Mouse (Mus musculus): ENCODE data around the gene Trip6.

The Trip6 gene

GRCm38 (mm10) chr5:137338663-137339289, 24.6 kb upstream of the Trip6 start:
- in situ Hi-C loops (cut with MboI, MseI), result no loop called here

GRCm38 (mm10) chr5:137338256-137338655, 24.1 kb upstream of the Trip6 start:
- in situ Hi-C loops (cut with MboI, MseI), result no loop called here

- in situ Hi-C loops (cut with MboI, MseI), result no loop called here
These were observed 23.0 kb upstream of the Trip6 start for GRCm38 (mm10) chr5:137337190-137337589.

GRCm38 (mm10) chr5:137335066-137335465, 20.9 kb upstream of the Trip6 start:
- in situ Hi-C loops (cut with MboI, MseI), result no loop called here

GRCm38 (mm10) chr5:137334317-137334716, 20.1 kb upstream of the Trip6 start:
- in situ Hi-C loops (cut with MboI, MseI), result no loop called here

GRCm38 (mm10) chr5:137333512-137334174, 19.4 kb upstream of the Trip6 start, which contains the start of gene Slc12a9:
Gene Slc12a9, minus strand, starts transcription at chr5:137333597.
- in situ Hi-C loops (cut with MboI, MseI), result no loop called here

- in situ Hi-C loops (cut with MboI, MseI), result no loop called here
These were observed 18.8 kb upstream of the Trip6 start for GRCm38 (mm10) chr5:137332857-137333511.

- in situ Hi-C loops (cut with MboI, MseI), result no loop called here
These were observed 16.7 kb upstream of the Trip6 start for GRCm38 (mm10) chr5:137330910-137331309.

GRCm38 (mm10) chr5:137320996-137321395, 6.8 kb upstream of the Trip6 start:
- in situ Hi-C loops (cut with MboI, MseI), result no loop called here

GRCm38 (mm10) chr5:137318570-137318969, 4.4 kb upstream of the Trip6 start:
- in situ Hi-C loops (cut with MboI, MseI), result no loop called here

- in situ Hi-C loops (cut with MboI, MseI), result no loop called here
These were observed 3.2 kb upstream of the Trip6 start for GRCm38 (mm10) chr5:137317361-137317760.

GRCm38 (mm10) chr5:137315084-137315903, 1.1 kb upstream of the Trip6 start:
- in situ Hi-C loops (cut with MboI, MseI), result no loop called here

- in situ Hi-C loops (cut with MboI, MseI), result no loop called here
These were observed 575 bp downstream of the Trip6 start for GRCm38 (mm10) chr5:137313466-137314192.

- in situ Hi-C loops (cut with MboI, MseI), result loop anchor here (10.0 kb wide), 1 partner anchor 264 kb away; the partner anchor contains the start of gene Ap1s1
These were observed 5.8 kb downstream of the Trip6 start for GRCm38 (mm10) chr5:137308356-137308755.

- in situ Hi-C loops (cut with MboI, MseI), result loop anchor here (10.0 kb wide), 1 partner anchor 262 kb away; the partner anchor contains the start of gene Ap1s1
These were observed 6.9 kb downstream of the Trip6 start, which contains the start of gene Srrt for GRCm38 (mm10) chr5:137307071-137307912. Gene Srrt, minus strand, starts transcription at chr5:137307674.

GRCm38 (mm10) chr5:137306439-137307005, 7.7 kb downstream of the Trip6 start:
- in situ Hi-C loops (cut with MboI, MseI), result loop anchor here (10.0 kb wide), 1 partner anchor 262 kb away; the partner anchor contains the start of gene Ap1s1

- in situ Hi-C loops (cut with MboI, MseI), result loop anchor here (10.0 kb wide), 1 partner anchor 261 kb away; the partner anchor contains the start of gene Ap1s1
These were observed 8.4 kb downstream of the Trip6 start for GRCm38 (mm10) chr5:137305822-137306221.

- in situ Hi-C loops (cut with MboI, MseI), result loop anchor here (10.0 kb wide), 1 partner anchor 260 kb away; the partner anchor contains the start of gene Ap1s1
These were observed 9.4 kb downstream of the Trip6 start for GRCm38 (mm10) chr5:137304816-137305215.

- in situ Hi-C loops (cut with MboI, MseI), result loop anchor here (10.0 kb wide), 1 partner anchor 259 kb away; the partner anchor contains the start of gene Ap1s1
These were observed 10.0 kb downstream of the Trip6 start for GRCm38 (mm10) chr5:137304165-137304564.

Data from regulatory T cell (primary cell).